Mouse (Mus musculus): Measurements from ENCODE around the gene Abcd2.

The Abcd2 gene

GRCm38 (mm10) chr15:91192223-91192598 lies 612 bp upstream of the Abcd2 start:
- H3K36me3 ChIP-seq (ENCODE audit: insufficient read depth, low read length): no peaks in the 10 kb centered on the region
- no peak overlapping the region; the same call in 1 of the 2 replicates for H3K4me3 ChIP-seq (replicated peaks; ENCODE audit: low read length)
- TF ChIP-seq NANOG (IDR thresholded peaks at IDR 0.05; ENCODE audit: borderline replicate concordance, low read length) (no peak), CTCF (conservative IDR thresholded peaks at IDR 0.05; ENCODE audit: low read length) (no peak), POU5F1 (IDR thresholded peaks at IDR 0.05; ENCODE audit: borderline replicate concordance, low read length) (no peak)
- no peaks in the 10 kb centered on the region for H3K9me3 ChIP-seq (ENCODE audit: low read length)
- H3K27me3 ChIP-seq (ENCODE audit: insufficient read depth, low read length): peaks cover 8% of the 10 kb centered on the region
- H3K4me1 ChIP-seq (replicated peaks; ENCODE audit: low read depth, low read length): peaks cover 7% of the 10 kb centered on the region

GRCm38 (mm10) chr15:91190519-91191207 lies 936 bp downstream of the Abcd2 start:
- no peaks in the 10 kb centered on the region for H3K36me3 ChIP-seq (ENCODE audit: insufficient read depth, low read length)
- H3K27me3 ChIP-seq (ENCODE audit: insufficient read depth, low read length): peaks cover 8% of the 10 kb centered on the region
- no peak overlapping the region for H3K4me3 ChIP-seq (replicated peaks; ENCODE audit: low read length)
- no peaks in the 10 kb centered on the region for H3K9me3 ChIP-seq (ENCODE audit: low read length)
- H3K4me1 ChIP-seq (replicated peaks; ENCODE audit: low read depth, low read length): peaks cover 7% of the 10 kb centered on the region
- no peak for TF ChIP-seq NANOG (IDR thresholded peaks at IDR 0.05; ENCODE audit: borderline replicate concordance, low read length)
- TF ChIP-seq POU5F1 (IDR thresholded peaks at IDR 0.05; ENCODE audit: borderline replicate concordance, low read length): no peak
- no peak for TF ChIP-seq CTCF (conservative IDR thresholded peaks at IDR 0.05; ENCODE audit: low read length)

GRCm38 (mm10) chr15:91190026-91190425 lies 1.6 kb downstream of the Abcd2 start:
- no peaks in the 10 kb centered on the region for H3K9me3 ChIP-seq (ENCODE audit: low read length)
- TF ChIP-seq NANOG (IDR thresholded peaks at IDR 0.05; ENCODE audit: borderline replicate concordance, low read length) (no peak), POU5F1 (IDR thresholded peaks at IDR 0.05; ENCODE audit: borderline replicate concordance, low read length) (no peak), CTCF (conservative IDR thresholded peaks at IDR 0.05; ENCODE audit: low read length) (no peak)
- H3K4me1 ChIP-seq (replicated peaks; ENCODE audit: low read depth, low read length): peaks cover 7% of the 10 kb centered on the region
- H3K4me3 ChIP-seq (replicated peaks; ENCODE audit: low read length): no peak overlapping the region
- H3K27me3 ChIP-seq (ENCODE audit: insufficient read depth, low read length): peaks cover 8% of the 10 kb centered on the region
- no peaks in the 10 kb centered on the region for H3K36me3 ChIP-seq (ENCODE audit: insufficient read depth, low read length)

- TF ChIP-seq CTCF (conservative IDR thresholded peaks at IDR 0.05; ENCODE audit: low read length): no peak
- no peak for TF ChIP-seq POU5F1 (IDR thresholded peaks at IDR 0.05; ENCODE audit: borderline replicate concordance, low read length)
- no peak for TF ChIP-seq NANOG (IDR thresholded peaks at IDR 0.05; ENCODE audit: borderline replicate concordance, low read length)
- H3K4me3 ChIP-seq (replicated peaks; ENCODE audit: low read length): no peak overlapping the region
Measured at GRCm38 (mm10) chr15:91186358-91186757, 5.2 kb downstream of the Abcd2 start.

GRCm38 (mm10) chr15:91179911-91180622 lies 11.5 kb downstream of the Abcd2 start:
- Histone ChIP-seq H3K27me3 (ENCODE audit: insufficient read depth, low read length) (no peaks in the 10 kb centered on the region), H3K4me3 (replicated peaks; ENCODE audit: low read length) (no peak overlapping the region), H3K4me1 (replicated peaks; ENCODE audit: low read depth, low read length) (no peaks in the 10 kb centered on the region), H3K9me3 (ENCODE audit: low read length) (no peaks in the 10 kb centered on the region), H3K36me3 (ENCODE audit: insufficient read depth, low read length) (no peaks in the 10 kb centered on the region)
- no peak for TF ChIP-seq POU5F1 (IDR thresholded peaks at IDR 0.05; ENCODE audit: borderline replicate concordance, low read length)
- TF ChIP-seq CTCF (conservative IDR thresholded peaks at IDR 0.05; ENCODE audit: low read length): no peak
- no peak for TF ChIP-seq NANOG (IDR thresholded peaks at IDR 0.05; ENCODE audit: borderline replicate concordance, low read length)

More at GRCm38 (mm10) chr15:91186358-91186757, 5.2 kb downstream of the Abcd2 start:
- no peaks in the 10 kb centered on the region for H3K9me3 ChIP-seq (ENCODE audit: low read length)
- no peaks in the 10 kb centered on the region for H3K36me3 ChIP-seq (ENCODE audit: insufficient read depth, low read length)
- peaks cover 3% of the 10 kb centered on the region for H3K4me1 ChIP-seq (replicated peaks; ENCODE audit: low read depth, low read length)
- peaks cover 6% of the 10 kb centered on the region for H3K27me3 ChIP-seq (ENCODE audit: insufficient read depth, low read length)

- H3K36me3 ChIP-seq (ENCODE audit: insufficient read depth, low read length): no peaks in the 10 kb centered on the region
- TF ChIP-seq POU5F1 (IDR thresholded peaks at IDR 0.05; ENCODE audit: borderline replicate concordance, low read length): no peak
- TF ChIP-seq NANOG (IDR thresholded peaks at IDR 0.05; ENCODE audit: borderline replicate concordance, low read length): no peak
- no peak for TF ChIP-seq CTCF (conservative IDR thresholded peaks at IDR 0.05; ENCODE audit: low read length)
- no peaks in the 10 kb centered on the region for H3K9me3 ChIP-seq (ENCODE audit: low read length)
- no peaks in the 10 kb centered on the region for H3K27me3 ChIP-seq (ENCODE audit: insufficient read depth, low read length)
- no peak overlapping the region for H3K4me3 ChIP-seq (replicated peaks; ENCODE audit: low read length)
- no peaks in the 10 kb centered on the region for H3K4me1 ChIP-seq (replicated peaks; ENCODE audit: low read depth, low read length)
Measured at GRCm38 (mm10) chr15:91178656-91179314, 12.8 kb downstream of the Abcd2 start.

GRCm38 (mm10) chr15:91172193-91172592 lies 19.4 kb downstream of the Abcd2 start:
- TF ChIP-seq CTCF (conservative IDR thresholded peaks at IDR 0.05; ENCODE audit: low read length) (no peak), NANOG (IDR thresholded peaks at IDR 0.05; ENCODE audit: borderline replicate concordance, low read length) (no peak), POU5F1 (IDR thresholded peaks at IDR 0.05; ENCODE audit: borderline replicate concordance, low read length) (no peak)

GRCm38 (mm10) chr15:91171332-91171731 lies 20.3 kb downstream of the Abcd2 start:
- TF ChIP-seq CTCF (conservative IDR thresholded peaks at IDR 0.05; ENCODE audit: low read length) (no peak), NANOG (IDR thresholded peaks at IDR 0.05; ENCODE audit: borderline replicate concordance, low read length) (no peak), POU5F1 (IDR thresholded peaks at IDR 0.05; ENCODE audit: borderline replicate concordance, low read length) (no peak)
- no peaks in the 10 kb centered on the region for H3K4me1 ChIP-seq (replicated peaks; ENCODE audit: low read depth, low read length)
- no peaks in the 10 kb centered on the region for H3K36me3 ChIP-seq (ENCODE audit: insufficient read depth, low read length)
- no peaks in the 10 kb centered on the region for H3K27me3 ChIP-seq (ENCODE audit: insufficient read depth, low read length)
- H3K4me3 ChIP-seq (replicated peaks; ENCODE audit: low read length): no peak overlapping the region
- no peaks in the 10 kb centered on the region for H3K9me3 ChIP-seq (ENCODE audit: low read length)

More at GRCm38 (mm10) chr15:91172193-91172592, 19.4 kb downstream of the Abcd2 start:
- Histone ChIP-seq H3K4me3 (replicated peaks; ENCODE audit: low read length) (no peak overlapping the region), H3K36me3 (ENCODE audit: insufficient read depth, low read length) (no peaks in the 10 kb centered on the region), H3K27me3 (ENCODE audit: insufficient read depth, low read length) (no peaks in the 10 kb centered on the region), H3K4me1 (replicated peaks; ENCODE audit: low read depth, low read length) (no peaks in the 10 kb centered on the region), H3K9me3 (ENCODE audit: low read length) (no peaks in the 10 kb centered on the region)
